Mouse (Mus musculus): Measurements from ENCODE around the gene Rpl10a.
A peak's percentile ranks its signal among the peaks of the same experiment; 100 is the strongest.

DNA sequence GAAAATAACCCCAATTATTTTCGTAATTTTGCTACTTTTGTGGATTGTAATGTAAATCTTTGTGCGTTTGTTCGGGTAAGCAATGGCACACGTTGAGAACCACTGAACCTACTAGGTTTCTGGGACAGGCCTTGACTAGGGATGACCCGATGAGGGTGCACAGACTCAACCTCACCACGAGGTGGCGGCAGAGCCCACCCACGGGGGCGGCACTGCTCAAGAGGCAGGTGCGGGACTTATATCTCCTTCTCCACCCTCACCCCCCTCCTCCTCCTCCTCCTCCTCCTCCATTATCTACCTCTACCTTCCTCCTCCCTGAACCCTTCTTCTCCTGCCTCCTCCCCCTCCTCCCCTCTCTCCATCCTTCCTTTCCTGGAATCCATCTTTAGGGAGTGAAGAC lies 45.5 kb downstream of the Rpl10a start:
- TF ChIP-seq CTCF (IDR thresholded peaks at IDR 0.05; ENCODE audit: control insufficient read depth, insufficient read depth, low read length) (peak; percentile 94), POLR2A (IDR thresholded peaks at IDR 0.05; ENCODE audit: borderline replicate concordance, control insufficient read depth, low read depth, low read length) (no peak)
